Mouse (Mus musculus) forebrain, embryonic 15.5 days (tissue): ENCODE measurements around the gene Mcrs1. TPM values are rescaled to one million over a fixed set of nuclear protein-coding genes. Genes with fewer than 3 reads are reported as not detected.
"Not testable (repeated sequence)": the region's sequence is repeated elsewhere in the genome, so short reads cannot be mapped to it uniquely, and the experiment has no call there.

Experiments used
- ATAC-seq: fragments of 200-750 bp; cut with Nextera tagmentation; replicated peaks from 2 replicates; pipeline ENCODE4 v1.8.0; 2017; ENCODE audit warnings: mild to moderate bottlenecking, moderate TSS enrichment, moderate library complexity
- H3K27ac ChIP-seq: fragments of 300-500 bp; sonication (generic); replicated peaks from 2 replicates; pipeline ENCODE4 v1.5.1; 2015; ENCODE audit warnings: mild to moderate bottlenecking, inconsistent platforms
- H3K27me3 ChIP-seq: fragments of 300-500 bp; sonication (generic); 2 replicates; pipeline ENCODE4 v1.6.1; 2015; ENCODE audit warnings: inconsistent platforms
- H3K36me3 ChIP-seq: fragments of 300-500 bp; sonication (generic); 2 replicates; pipeline ENCODE4 v1.6.1; 2015; ENCODE audit warnings: mild to moderate bottlenecking, inconsistent platforms
- H3K4me1 ChIP-seq: fragments of 300-500 bp; sonication (generic); 2 replicates; pipeline ENCODE4 v1.6.1; 2015; ENCODE audit warnings: inconsistent platforms
- H3K4me2 ChIP-seq: fragments of 300-500 bp; sonication (generic); replicated peaks from 2 replicates; pipeline ENCODE4 v1.6.1; 2015; ENCODE audit warnings: mild to moderate bottlenecking, inconsistent platforms
- H3K4me3 ChIP-seq: fragments of 300-500 bp; sonication (generic); 2 replicates; pipeline ENCODE4 v1.5.1; 2015; ENCODE audit warnings: mild to moderate bottlenecking, inconsistent platforms
- H3K9ac ChIP-seq: fragments of 300-500 bp; sonication (generic); replicated peaks from 2 replicates; pipeline ENCODE4 v1.6.1; 2015; ENCODE audit warnings: mild to moderate bottlenecking, inconsistent platforms
- H3K9me3 ChIP-seq: fragments of 300-500 bp; sonication (generic); 2 replicates; pipeline ENCODE4 v1.6.1; 2016; ENCODE audit warnings: inconsistent platforms
- WGBS: fragments of 180-500 bp; shearing (Covaris S2); methylation state at CpG from one replicate; pipeline ENCODE4 v1.1.7; 2015; ENCODE audit warnings: mixed read lengths; 5-methylcytosine and 5-hydroxymethylcytosine counted together
- polyA plus RNA-seq: library from polyadenylated mRNA; unstranded; fragments of >200 nt; fragmentation: Nextera tagmentation; extraction: Ambion mirVana; gene quantifications from 2 replicates; pipeline ENCODE4 v1.2.1, GENCODE M21; 2015

The Mcrs1 gene
- polyA plus RNA-seq, 1 experiment from 2014 or later: 209 TPM

DNA sequence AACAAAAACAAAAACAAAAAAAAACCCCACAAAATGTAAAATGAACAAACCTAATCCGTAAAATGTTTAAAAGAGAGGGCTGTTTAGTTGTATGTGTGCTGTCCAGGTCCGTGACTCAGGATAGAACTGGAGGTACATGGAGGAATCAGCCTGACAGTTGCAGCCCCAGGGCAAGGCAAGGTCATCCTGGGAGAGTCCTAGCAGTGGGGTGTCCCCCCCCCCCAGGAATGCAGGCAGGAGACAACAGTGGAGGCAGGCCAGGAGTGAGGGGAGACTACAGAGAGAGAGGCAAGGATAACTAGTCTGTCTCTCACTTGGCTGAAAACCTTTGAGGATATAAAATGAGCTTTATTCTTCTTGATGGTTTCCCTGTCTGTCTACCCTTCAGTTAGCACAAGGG, 12.6 kb upstream of the Mcrs1 start:
- Histone ChIP-seq H3K27me3 (no peaks in the 10 kb centered on the region), H3K27ac (no peak overlapping the region), H3K4me2 (no peak overlapping the region), H3K9ac (no peak overlapping the region), H3K36me3 (no peaks in the 10 kb centered on the region), H3K4me3 (no peak overlapping the region), H3K9me3 (no peaks in the 10 kb centered on the region), H3K4me1 (peaks cover 6% of the 10 kb centered on the region)
- 74% methylated on average over 2 of the region's 2 CpGs for WGBS
- no peak for ATAC-seq

DNA sequence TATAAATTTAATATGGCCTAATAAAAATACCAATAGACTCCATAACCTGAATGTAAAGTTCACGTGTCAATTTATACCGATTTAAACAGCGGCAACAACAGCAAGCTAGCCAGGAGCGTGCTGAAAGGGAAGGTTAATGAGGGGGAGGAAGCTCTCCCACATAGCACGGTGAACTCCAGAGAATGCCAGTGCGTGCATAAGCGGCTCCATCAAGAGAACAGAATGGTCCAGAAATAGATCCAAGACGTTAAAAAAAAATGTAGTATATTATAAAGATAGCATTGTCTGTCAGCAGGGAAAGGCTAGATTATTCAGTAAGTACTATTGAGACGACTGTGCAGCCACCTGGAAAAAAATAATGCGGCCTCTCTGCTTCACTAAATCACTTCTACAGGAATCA, 10.9 kb upstream of the Mcrs1 start:
- H3K27ac ChIP-seq: no peak overlapping the region
- WGBS: 33% methylated on average over 10 of the region's 10 CpGs
- no peak for ATAC-seq

DNA sequence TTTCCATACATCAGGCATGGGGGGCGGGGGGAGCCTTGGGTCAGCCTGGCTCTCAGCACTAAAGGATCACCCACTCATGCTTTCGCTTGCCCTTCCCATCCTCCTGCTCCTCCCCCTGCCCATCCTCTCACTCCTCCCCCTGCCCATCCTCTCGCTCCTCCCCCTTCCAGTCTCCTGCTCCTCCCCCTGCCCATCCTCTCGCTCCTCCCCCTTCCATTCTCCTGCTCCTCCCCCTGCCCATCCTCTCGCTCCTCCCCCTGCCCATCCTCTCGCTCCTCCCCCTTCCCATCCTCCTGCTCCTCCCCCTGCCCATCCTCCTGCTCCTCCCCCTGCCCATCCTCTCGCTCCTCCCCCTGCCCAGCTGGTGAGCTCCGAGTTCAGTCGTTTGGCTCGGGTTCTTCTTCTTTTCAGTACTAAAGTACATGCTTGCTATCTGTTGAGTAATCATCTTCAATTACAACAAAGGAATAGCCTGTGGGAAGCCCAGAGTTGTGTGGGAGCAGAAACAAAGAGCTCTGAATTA, 8.0 kb upstream of the Mcrs1 start:
- no peaks in the 10 kb centered on the region for H3K27me3 ChIP-seq
- ATAC-seq: no peak; the same call in 1 of the 2 replicates

More for the DNA sequence above, 10.9 kb upstream of the Mcrs1 start:
- H3K36me3 ChIP-seq: no peaks in the 10 kb centered on the region
- no peaks in the 10 kb centered on the region for H3K9me3 ChIP-seq
- no peaks in the 10 kb centered on the region for H3K27me3 ChIP-seq
- H3K4me3 ChIP-seq: no peak overlapping the region
- no peak overlapping the region for H3K9ac ChIP-seq
- no peak overlapping the region for H3K4me2 ChIP-seq
- H3K4me1 ChIP-seq: peaks cover 8% of the 10 kb centered on the region

DNA sequence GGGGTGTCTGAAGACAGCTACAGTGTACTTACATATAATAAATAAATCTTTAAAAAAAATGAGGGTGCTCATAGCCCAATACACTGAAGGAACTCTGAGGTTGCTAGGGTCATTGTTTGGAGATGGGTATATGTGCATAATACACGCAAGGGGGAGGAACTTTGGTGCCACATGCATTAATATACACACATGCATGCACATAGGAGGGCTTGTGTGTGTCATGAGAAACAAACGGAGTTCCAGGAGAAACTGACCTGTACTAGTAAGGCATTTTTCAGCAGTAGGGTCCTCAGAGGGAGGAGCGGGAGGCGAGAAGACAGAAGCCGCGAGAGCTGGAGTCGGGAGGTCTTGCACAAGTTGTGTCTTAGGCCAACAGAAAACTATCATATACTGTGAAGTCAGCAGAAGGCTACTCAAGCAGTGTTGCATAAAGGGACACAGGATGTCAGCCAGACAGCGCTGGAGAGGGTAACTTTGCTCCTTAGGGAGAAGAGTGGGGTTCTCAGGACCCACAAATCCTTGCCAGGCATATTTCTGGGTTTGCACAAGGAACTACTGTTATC, 7.5 kb upstream of the Mcrs1 start:
- Histone ChIP-seq H3K36me3 (no peaks in the 10 kb centered on the region), H3K27ac (no peak overlapping the region), H3K4me1 (peaks cover 8% of the 10 kb centered on the region), H3K27me3 (no peaks in the 10 kb centered on the region), H3K9me3 (no peaks in the 10 kb centered on the region), H3K9ac (no peak overlapping the region), H3K4me2 (peak overlapping the region; percentile 30), H3K4me3 (no peak overlapping the region)
- no peak; the same call in 1 of the 2 replicates for ATAC-seq
- 70% methylated on average over 8 of the region's 8 CpGs for WGBS

More for the DNA sequence above, 8.0 kb upstream of the Mcrs1 start:
- WGBS: 4% methylated on average over 9 of the region's 10 CpGs
- Histone ChIP-seq H3K36me3 (no peaks in the 10 kb centered on the region), H3K4me3 (peak overlapping the region; percentile 8; the same call in 1 of the 2 replicates), H3K9me3 (no peaks in the 10 kb centered on the region), H3K4me1 (peaks cover 8% of the 10 kb centered on the region), H3K27ac (peak overlapping the region; percentile 34), H3K9ac (no peak overlapping the region), H3K4me2 (peak overlapping the region; percentile 37)

DNA sequence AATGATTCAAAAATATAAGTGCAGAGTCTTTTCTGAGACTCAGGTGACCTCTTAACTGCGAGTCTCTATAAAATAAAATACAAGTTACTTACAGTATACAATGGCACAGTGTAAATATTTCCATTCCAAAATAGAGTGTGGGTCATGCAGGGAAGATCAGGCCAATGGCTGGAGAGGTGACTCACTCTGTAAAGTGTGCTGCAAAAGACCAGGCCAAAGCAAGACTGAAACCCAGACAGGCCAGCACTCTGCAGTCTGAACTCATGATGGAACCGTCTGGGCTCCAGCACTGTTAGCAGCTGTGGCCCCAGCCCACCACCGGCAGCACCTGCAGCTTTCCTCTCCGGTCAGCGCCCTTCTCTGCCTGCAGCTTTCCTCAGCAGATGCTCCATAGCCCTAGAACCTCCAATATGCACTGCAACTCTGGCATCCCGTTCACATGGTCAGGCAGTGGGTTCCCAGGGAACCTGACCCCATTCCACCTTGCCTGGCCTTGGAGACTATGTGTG, 3.5 kb upstream of the Mcrs1 start:
- H3K4me2 ChIP-seq: no peak overlapping the region
- H3K27me3 ChIP-seq: no peaks in the 10 kb centered on the region
- no peak overlapping the region for H3K9ac ChIP-seq
- 87% methylated on average over 6 of the region's 6 CpGs for WGBS
- no peaks in the 10 kb centered on the region for H3K36me3 ChIP-seq
- H3K9me3 ChIP-seq: no peaks in the 10 kb centered on the region
- H3K27ac ChIP-seq: no peak overlapping the region
- peaks cover 28% of the 10 kb centered on the region for H3K4me1 ChIP-seq
- no peak overlapping the region for H3K4me3 ChIP-seq
- no peak for ATAC-seq

DNA sequence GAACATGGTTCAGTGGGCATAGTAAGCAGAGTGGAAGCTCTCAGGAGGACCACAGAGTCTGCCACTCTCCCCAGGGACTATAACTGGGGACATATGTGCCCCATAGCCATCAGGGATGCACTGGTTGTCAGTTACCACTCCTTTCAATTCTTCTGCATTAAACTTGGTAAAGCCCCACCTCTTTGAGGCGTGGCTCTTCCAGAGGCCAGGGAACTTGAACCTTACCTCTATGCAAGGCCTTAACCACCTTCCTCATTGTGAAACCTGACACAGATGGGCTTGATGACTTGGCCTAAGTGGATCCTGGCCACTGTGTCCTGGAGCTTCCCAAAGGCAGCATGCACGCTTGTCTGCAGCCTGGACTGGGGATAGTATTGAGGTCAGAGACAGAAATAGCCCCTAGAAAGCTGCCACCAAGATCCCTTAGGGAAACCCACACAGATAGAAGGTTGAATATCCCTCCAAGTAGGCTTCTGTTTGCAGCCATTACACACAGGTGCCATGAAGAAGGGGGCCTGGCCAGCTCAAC, 2.8 kb upstream of the Mcrs1 start:
- Histone ChIP-seq H3K9me3 (no peaks in the 10 kb centered on the region), H3K4me2 (no peak overlapping the region), H3K4me3 (no peak overlapping the region), H3K27ac (no peak overlapping the region), H3K9ac (no peak overlapping the region), H3K4me1 (peaks cover 27% of the 10 kb centered on the region), H3K27me3 (no peaks in the 10 kb centered on the region), H3K36me3 (no peaks in the 10 kb centered on the region)
- ATAC-seq: no peak
- 93% methylated on average over 2 of the region's 2 CpGs for WGBS

DNA sequence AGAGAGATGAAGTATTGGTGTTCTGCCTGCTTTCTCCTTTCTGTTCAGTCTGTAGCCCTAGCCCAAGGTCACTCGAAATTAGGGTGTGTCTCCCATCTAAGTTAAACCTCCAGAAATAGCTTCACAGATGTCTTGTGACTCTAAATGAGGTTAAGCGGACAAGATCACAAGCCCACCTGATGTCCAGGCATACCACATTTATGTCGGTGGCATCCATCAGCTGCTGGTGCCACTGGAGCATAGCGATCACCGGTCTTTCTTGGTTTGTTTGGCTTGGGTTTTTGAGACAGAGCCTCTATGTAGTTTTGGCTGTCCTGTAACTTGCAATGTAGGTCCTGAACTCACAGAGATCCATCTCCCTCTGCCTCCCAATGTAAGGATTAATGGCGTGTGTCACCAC, 2.0 kb upstream of the Mcrs1 start:
- Histone ChIP-seq H3K4me1 (peaks cover 23% of the 10 kb centered on the region), H3K27ac (no peak overlapping the region), H3K9me3 (no peaks in the 10 kb centered on the region), H3K9ac (no peak overlapping the region), H3K4me2 (no peak overlapping the region), H3K36me3 (no peaks in the 10 kb centered on the region), H3K4me3 (no peak overlapping the region), H3K27me3 (no peaks in the 10 kb centered on the region)
- 96% methylated on average over 6 of the region's 6 CpGs for WGBS
- no peak for ATAC-seq

DNA sequence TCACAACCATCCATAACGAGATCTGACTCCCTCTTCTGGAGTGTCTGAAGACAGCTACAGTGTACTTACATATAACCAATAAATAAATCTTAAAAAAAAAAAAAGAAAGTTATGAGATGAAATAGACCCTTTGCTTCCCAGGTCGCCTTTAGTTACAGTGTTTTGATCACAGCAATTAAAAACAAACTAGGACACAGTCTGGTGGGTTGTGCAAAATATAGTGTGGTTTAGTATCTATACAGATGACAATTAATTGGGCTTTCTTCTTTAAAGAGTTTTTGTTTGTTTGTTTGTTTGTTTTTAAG, 1.4 kb upstream of the Mcrs1 start:
- WGBS: 45% methylated on average over 2 of the region's 2 CpGs
- H3K27me3 ChIP-seq, H3K9me3 ChIP-seq, H3K27ac ChIP-seq, H3K36me3 ChIP-seq, H3K9ac ChIP-seq, ATAC-seq: not testable (repeated sequence)
- H3K4me1 ChIP-seq: peaks cover 23% of the 10 kb centered on the region
- H3K4me3 ChIP-seq: peak overlapping the region; percentile 69; the same call in 1 of the 2 replicates
- H3K4me2 ChIP-seq: peak overlapping the region; percentile 78; the same call in 1 of the 2 replicates

DNA sequence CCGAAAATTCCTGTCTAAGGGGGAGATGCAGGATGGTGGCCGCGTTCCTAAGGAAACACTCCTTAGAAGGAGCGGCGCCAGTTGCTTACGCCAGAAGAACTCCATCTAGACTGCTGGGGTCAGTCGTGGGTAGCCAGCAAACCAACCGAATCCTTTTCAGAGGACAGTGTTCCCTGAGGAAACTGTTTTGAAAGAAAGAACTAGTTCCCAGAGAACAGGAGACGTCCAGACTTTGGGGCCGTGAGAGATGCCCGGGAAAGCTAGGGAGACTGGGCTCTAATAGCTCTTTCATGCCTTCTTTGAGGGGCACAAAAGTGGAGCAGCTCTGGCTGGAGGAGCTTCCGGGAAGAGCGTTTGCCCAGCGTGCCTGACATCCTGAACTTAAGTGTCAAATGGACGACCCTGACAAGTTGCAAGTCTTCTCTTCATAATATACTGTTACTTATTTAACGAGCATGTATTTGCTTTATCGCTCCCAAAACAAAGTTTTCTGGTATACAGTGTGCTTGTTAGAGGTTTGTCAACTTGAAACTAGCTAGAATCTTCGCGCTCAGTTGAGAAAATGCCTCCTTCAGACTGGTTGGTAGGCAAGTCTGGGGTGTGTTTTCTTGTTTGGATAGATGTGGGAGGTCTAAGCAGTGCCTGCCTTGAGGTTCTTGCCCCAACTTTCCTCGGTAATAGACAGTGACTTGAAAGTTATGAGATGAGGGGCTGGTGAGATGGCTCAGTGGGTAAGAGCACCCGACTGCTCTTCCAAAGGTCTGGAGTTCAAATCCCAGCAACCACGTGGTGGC, 817 bp upstream of the Mcrs1 start:
- 5% methylated on average over 22 of the region's 22 CpGs for WGBS
- Histone ChIP-seq H3K36me3 (peaks cover 5% of the 10 kb centered on the region; the same call in 1 of the 2 replicates), H3K4me1 (peaks cover 23% of the 10 kb centered on the region), H3K27me3 (no peaks in the 10 kb centered on the region), H3K4me3 (peak overlapping the region; percentile 69), H3K4me2 (peak overlapping the region; percentile 78), H3K9me3 (no peaks in the 10 kb centered on the region), H3K27ac (peak overlapping the region; percentile 95), H3K9ac (peak overlapping the region; percentile 58)
- ATAC-seq: no peak; the same call in 1 of the 2 replicates

DNA sequence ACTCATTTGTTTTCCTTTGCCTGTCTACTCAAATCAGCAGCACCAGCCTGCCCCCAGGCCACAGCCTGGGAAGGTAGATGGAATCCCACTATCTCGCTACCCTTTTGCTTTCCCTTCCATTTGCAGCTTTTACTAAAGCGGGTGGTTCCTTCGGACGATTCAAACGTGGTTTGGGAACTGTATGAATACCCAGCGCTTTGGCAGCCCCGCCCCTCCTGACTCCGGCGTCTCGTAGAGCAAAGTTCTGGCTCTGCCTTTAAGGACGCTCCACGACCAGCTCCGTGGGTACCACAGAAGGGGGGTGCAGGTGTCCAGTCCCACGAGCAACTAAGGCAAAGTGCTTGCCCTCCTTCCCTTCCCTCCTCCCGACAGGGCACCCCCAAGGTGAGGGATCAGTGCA, 650 bp downstream of the Mcrs1 start:
- WGBS: under 1% methylated on average over 15 of the region's 15 CpGs
- H3K4me2 ChIP-seq: peak overlapping the region; percentile 61
- ATAC-seq: not testable (repeated sequence)

DNA sequence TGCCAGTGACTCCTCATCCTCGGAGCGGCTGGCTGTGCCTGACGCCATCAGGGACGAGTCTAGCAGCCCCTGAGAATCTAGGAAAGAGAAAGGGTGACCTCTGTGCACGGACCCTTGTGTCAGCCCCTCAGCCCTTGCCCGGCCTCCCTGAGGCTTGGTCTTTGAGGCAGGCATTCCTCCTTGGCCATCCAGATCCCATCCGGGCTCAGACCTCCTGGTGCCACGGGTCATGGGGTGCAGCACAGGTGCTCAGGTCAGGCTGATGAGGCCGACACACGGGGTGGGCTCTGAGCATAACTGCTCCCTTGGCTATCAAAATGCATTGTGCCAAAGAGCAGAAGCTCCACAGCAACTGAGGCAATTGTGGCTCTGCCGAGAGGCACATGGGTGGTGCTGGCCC, 1.8 kb downstream of the Mcrs1 start:
- H3K4me1 ChIP-seq: peaks cover 23% of the 10 kb centered on the region
- no peak overlapping the region for H3K4me3 ChIP-seq
- peaks cover 28% of the 10 kb centered on the region for H3K36me3 ChIP-seq
- no peak for ATAC-seq
- no peak overlapping the region for H3K4me2 ChIP-seq
- H3K9ac ChIP-seq: no peak overlapping the region
- no peak overlapping the region for H3K27ac ChIP-seq
- no peaks in the 10 kb centered on the region for H3K9me3 ChIP-seq
- no peaks in the 10 kb centered on the region for H3K27me3 ChIP-seq
- 92% methylated on average over 11 of the region's 11 CpGs for WGBS

More for the DNA sequence above, 650 bp downstream of the Mcrs1 start:
- not testable (repeated sequence) for H3K27me3 ChIP-seq, H3K27ac ChIP-seq, H3K9me3 ChIP-seq
- Histone ChIP-seq H3K4me1 (peaks cover 23% of the 10 kb centered on the region), H3K4me3 (peak overlapping the region; percentile 69), H3K36me3 (peaks cover 18% of the 10 kb centered on the region), H3K9ac (peak overlapping the region; percentile 58)

DNA sequence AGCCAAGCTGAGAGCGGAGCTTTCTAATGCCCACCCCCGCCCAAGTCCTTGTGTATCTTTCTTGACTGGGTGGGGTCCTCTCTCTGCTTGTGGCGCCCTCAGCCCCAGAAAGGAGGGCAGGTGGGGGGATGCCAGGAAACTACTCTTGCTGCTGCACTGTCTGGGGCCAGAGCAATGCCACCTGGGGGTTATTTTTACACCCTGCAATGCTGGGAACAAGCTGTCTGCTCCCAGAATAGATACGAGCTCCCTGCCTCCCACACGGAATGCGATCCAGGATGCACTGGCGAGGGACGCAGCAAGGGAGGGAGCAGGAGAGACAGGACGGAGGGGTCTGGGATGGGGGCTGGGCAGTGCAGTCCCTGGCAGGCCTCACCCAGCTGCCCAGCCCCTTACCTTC, 2.8 kb downstream of the Mcrs1 start:
- no peak overlapping the region for H3K9ac ChIP-seq
- no peak overlapping the region for H3K4me2 ChIP-seq
- no peaks in the 10 kb centered on the region for H3K9me3 ChIP-seq
- H3K4me1 ChIP-seq: peaks cover 23% of the 10 kb centered on the region
- H3K4me3 ChIP-seq: no peak overlapping the region
- no peak for ATAC-seq
- WGBS: 84% methylated on average over 9 of the region's 9 CpGs
- no peak overlapping the region for H3K27ac ChIP-seq
- no peaks in the 10 kb centered on the region for H3K27me3 ChIP-seq
- peaks cover 37% of the 10 kb centered on the region for H3K36me3 ChIP-seq
